Mouse (Mus musculus) heart, adult 2 months (tissue): ENCODE measurements at regions not wholly inside any gene's neighbourhood (a gene's known extent, or its start where the extent isn't known, plus 50 kb on each side); places are given as distances from the start of the nearest gene placed in this dataset.

Source experiments
- CTCF ChIP-seq: fragments of 200-600 bp; IDR thresholded peaks from 2 replicates; pipeline ENCODE4 v1.8.1; 2022; ENCODE audit warnings: antibody characterized with exemption, mild to moderate bottlenecking, moderate library complexity
- POLR2A ChIP-seq: fragments of 200-500 bp; IDR thresholded peaks from 2 replicates; pipeline ENCODE4 v1.6.1; 2011; ENCODE audit warnings: mild to moderate bottlenecking, low read depth, low read length, control low read depth; ENCODE audit not compliant: insufficient read depth

- TF ChIP-seq CTCF (no peak), POLR2A (no peak)
These were observed 213.8 kb upstream of the Sel1l start for GRCm38 (mm10) chr12:92062731-92063130.
